Comparison of ENCODE assay signal across 22 mouse cellular contexts in genomic region chr17:31258310-31258865, GRCm38 (mm10). TPM values are rescaled to one million over a fixed set of nuclear protein-coding genes. Genes with fewer than 3 reads are reported as not detected.
DNase-seq lines count a peak whose midpoint lies in the region; ATAC-seq and TF ChIP-seq lines count a peak whose summit lies in the region.
"Had no signal": no experiment of that assay in that cellular context is flagged by ENCODE, and none has a peak within 500 bp of the region (broad histone marks: within the 10 kb centered on the region; RNA-seq: fewer than 3 reads in every experiment).

No protein-coding gene starts in this region.

- H3K27me3 ChIP-seq in kidney, embryonic 16.5 days (ENCODE audit: insufficient read depth, low read length), result no peaks in the 10 kb centered on the region
- H3K27me3 ChIP-seq in forebrain, embryonic 16.5 days (replicated peaks; ENCODE audit: control insufficient read depth, insufficient read depth, low read length), result no peaks in the 10 kb centered on the region
- H3K27me3 ChIP-seq: embryonic facial prominence, embryonic 13.5 days; hindbrain, embryonic 15.5 days had no signal

- no peak overlapping the region for H3K27ac ChIP-seq in kidney, embryonic 16.5 days (ENCODE audit: low read length)
- peak overlapping the region; percentile 90 for H3K27ac ChIP-seq in gastrocnemius, adult 2 months
- no peak overlapping the region for H3K27ac ChIP-seq in forebrain, embryonic 16.5 days (ENCODE audit: low read length)
- H3K27ac ChIP-seq: embryonic facial prominence, embryonic 13.5 days; heart, embryonic 10.5 days; hindbrain, embryonic 15.5 days had no signal

- no peak overlapping the region for H3K4me2 ChIP-seq in kidney, embryonic 16.5 days (replicated peaks; ENCODE audit: low read depth, low read length)
- no peak overlapping the region for H3K4me2 ChIP-seq in forebrain, embryonic 16.5 days (ENCODE audit: low read length)
- H3K4me2 ChIP-seq: embryonic facial prominence, embryonic 13.5 days; hindbrain, embryonic 15.5 days had no signal

- no peaks in the 10 kb centered on the region for H3K36me3 ChIP-seq in kidney, embryonic 16.5 days (ENCODE audit: insufficient read depth, low read length)
- no peaks in the 10 kb centered on the region for H3K36me3 ChIP-seq in forebrain, embryonic 16.5 days (ENCODE audit: control insufficient read depth, insufficient read depth)
- H3K36me3 ChIP-seq: embryonic facial prominence, embryonic 13.5 days; G1E; heart, embryonic 10.5 days; hindbrain, embryonic 15.5 days had no signal

- intact Hi-C loops in gastrocnemius, adult 2 months (cut with DNase I), result loop anchor here (5.0 kb wide), 1 partner anchor 234 kb away; no protein-coding TSS in a partner anchor

- no peaks in the 10 kb centered on the region for H3K9me3 ChIP-seq in kidney, embryonic 16.5 days (ENCODE audit: low read length)
- no peaks in the 10 kb centered on the region for H3K9me3 ChIP-seq in forebrain, embryonic 16.5 days (ENCODE audit: control insufficient read depth, low read length)
- H3K9me3 ChIP-seq: embryonic facial prominence, embryonic 13.5 days; heart, embryonic 10.5 days; hindbrain, embryonic 15.5 days had no signal

- H3K4me3 ChIP-seq in kidney, embryonic 16.5 days (ENCODE audit: low read length), result no peak overlapping the region
- H3K4me3 ChIP-seq in gastrocnemius, adult 2 months, result peak overlapping the region; percentile 60
- H3K4me3 ChIP-seq in forebrain, embryonic 16.5 days (replicated peaks; ENCODE audit: low read length), result no peak overlapping the region
- H3K4me3 ChIP-seq: embryonic facial prominence, embryonic 13.5 days; heart, embryonic 10.5 days; hindbrain, embryonic 15.5 days had no signal

- no peak for TF ChIP-seq CTCF in gastrocnemius, adult 2 months (IDR thresholded peaks at IDR 0.05)

- peak; percentile 33; the same call in 1 of the 2 replicates for ATAC-seq in kidney, embryonic 16.5 days (ENCODE audit: low FRiP score, low TSS enrichment)
- no peak for ATAC-seq in forebrain, embryonic 16.5 days
- ATAC-seq: CD4-positive, CD25-positive, alpha-beta regulatory T cell, adult 4 months; forebrain, embryonic 14.5 days; intestine, embryonic 16.5 days had no signal

- no peak overlapping the region for H3K9ac ChIP-seq in kidney, embryonic 16.5 days (replicated peaks; ENCODE audit: low read length)
- H3K9ac ChIP-seq in forebrain, embryonic 16.5 days (replicated peaks; ENCODE audit: low read depth, low read length), result no peak overlapping the region
- H3K9ac ChIP-seq: embryonic facial prominence, embryonic 13.5 days; hindbrain, embryonic 15.5 days had no signal

- 43% methylated on average over 9 of the region's 9 CpGs for WGBS in kidney, embryonic 16.5 days
- WGBS in forebrain, embryonic 16.5 days, result 87% methylated on average over 9 of the region's 9 CpGs

- no peaks in the 10 kb centered on the region; the same call in 1 of the 2 replicates for H3K4me1 ChIP-seq in kidney, embryonic 16.5 days (ENCODE audit: insufficient read depth, low read length)
- H3K4me1 ChIP-seq in forebrain, embryonic 16.5 days (replicated peaks; ENCODE audit: control insufficient read depth, insufficient read depth, low read length), result peaks cover 8% of the 10 kb centered on the region
- H3K4me1 ChIP-seq: embryonic facial prominence, embryonic 13.5 days had no signal

- DNase-seq in adrenal gland, adult (ENCODE audit: inconsistent age in 2 of 2, low spot score in 1 of 2), result peak; percentile 12 to 44
- DNase-seq in adrenal gland, postnatal 36 days, result no peak
- no peak for DNase-seq in kidney, adult 18-20 months
- DNase-seq in gastrocnemius, adult 2 months, result peak; percentile 88
- DNase-seq in gastrocnemius, postnatal 25 days, result peak; percentile 76
- DNase-seq in right cerebral cortex, adult 18-20 months, result no peak
- DNase-seq: B cell, adult 2 months; cerebellum, adult 11-12 months; cerebellum, adult 9-10 months; cerebellum, postnatal 25 days; heart, adult 18-20 months; heart, postnatal 14 days had no signal

RNA-seq across cellular contexts. Expression of gene Rsph1, which starts 18.8 kb away (rescaled TPM):
- total RNA-seq in adrenal gland, postnatal 36 days (2021), result 1 to 10 TPM; 4.8 to 5.2 TPM
- 2.0 and 2.3 TPM in 2 replicates for polyA plus RNA-seq in kidney, embryonic 16.5 days (2015; fragmentation: Nextera tagmentation; extraction: Ambion mirVana)
- total RNA-seq in gastrocnemius, adult 2 months (2021), result 10 to 100 TPM in 1 of 2 experiments, 1 to 10 TPM in 1; 4.7 to 17.5 TPM
- 10 to 100 TPM in 1 of 2 experiments, 1 to 10 TPM in 1; 8.0 to 10.2 TPM for total RNA-seq in gastrocnemius, postnatal 25 days (2021)
- polyA plus RNA-seq in forebrain, embryonic 16.5 days (2015; fragmentation: Nextera tagmentation; extraction: Ambion mirVana), result 3.7 and 4.5 TPM in 2 replicates
- total RNA-seq: G1E had no signal
- polyA plus RNA-seq: G1E had no signal

RNA-seq across cellular contexts. Expression of gene Slc37a1, which starts 28.2 kb away (rescaled TPM):
- total RNA-seq in adrenal gland, postnatal 36 days (2021), result 1 to 10 TPM; 7.0 to 9.8 TPM
- polyA plus RNA-seq in kidney, embryonic 16.5 days (2015; fragmentation: Nextera tagmentation; extraction: Ambion mirVana), result 2.8 and 3.0 TPM in 2 replicates
- 1 to 10 TPM; 3.0 to 4.2 TPM for total RNA-seq in gastrocnemius, adult 2 months (2021)
- total RNA-seq in gastrocnemius, postnatal 25 days (2021), result 1 to 10 TPM; 3.0 to 5.2 TPM
- polyA plus RNA-seq in forebrain, embryonic 16.5 days (2015; fragmentation: Nextera tagmentation; extraction: Ambion mirVana), result 9.9 and 14.2 TPM in 2 replicates
- polyA plus RNA-seq: G1E had no signal

RNA-seq across cellular contexts. Expression of gene Ubash3a, which starts 50.7 kb away (rescaled TPM):
- total RNA-seq in adrenal gland, postnatal 36 days (2021), result under 1 TPM in 1 of 2 experiments, not detected in 1; 0.07 TPM
- 0.28 and 0.40 TPM in 2 replicates for polyA plus RNA-seq in kidney, embryonic 16.5 days (2015; fragmentation: Nextera tagmentation; extraction: Ambion mirVana)
- not detected for total RNA-seq in gastrocnemius, adult 2 months (2021)
- under 1 TPM in 1 of 2 experiments, not detected in 1; 0.19 TPM for total RNA-seq in gastrocnemius, postnatal 25 days (2021)
- not detected in 2 replicates for polyA plus RNA-seq in forebrain, embryonic 16.5 days (2015; fragmentation: Nextera tagmentation; extraction: Ambion mirVana)
- polyA plus RNA-seq: cortical plate, adult 2 months; forebrain, embryonic 14.5 days; G1E; hindbrain, embryonic 15.5 days had no signal

RNA-seq across cellular contexts. Expression of gene Tmprss3, which starts 59.6 kb away (rescaled TPM):
- not detected for total RNA-seq in adrenal gland, postnatal 36 days (2021)
- polyA plus RNA-seq in kidney, embryonic 16.5 days (2015; fragmentation: Nextera tagmentation; extraction: Ambion mirVana), result not detected in 2 replicates
- total RNA-seq in gastrocnemius, adult 2 months (2021), result not detected
- not detected for total RNA-seq in gastrocnemius, postnatal 25 days (2021)
- polyA plus RNA-seq in forebrain, embryonic 16.5 days (2015; fragmentation: Nextera tagmentation; extraction: Ambion mirVana), result not detected in 2 replicates
- total RNA-seq: G1E; heart, adult 18-20 months; heart, postnatal 14 days had no signal
- polyA plus RNA-seq: embryonic facial prominence, embryonic 13.5 days; forebrain, embryonic 14.5 days; G1E; heart, embryonic 10.5 days; hindbrain, embryonic 15.5 days had no signal

Comparison
In these comparisons a context has a peak if more than half of its experiments do, and no peak if none do; other contexts are left out.
1. DNase-seq: peak in adrenal gland, adult (2 of 2), gastrocnemius, adult 2 months (single experiment) and gastrocnemius, postnatal 25 days (single experiment); none in adrenal gland, postnatal 36 days (0 of 2), kidney, adult 18-20 months (single experiment) and right cerebral cortex, adult 18-20 months (single experiment).